Mouse (Mus musculus) testis, adult 2 months (tissue): ENCODE data around the gene Mical3.

Experiments used
- CTCF ChIP-seq: fragments of 200-500 bp; IDR thresholded peaks from 2 replicates; pipeline ENCODE4 v1.5.1; 2012; ENCODE audit warnings: low read depth, mild to moderate bottlenecking, inconsistent platforms, low read length, moderate library complexity; ENCODE audit not compliant: control insufficient read depth, insufficient read depth, insufficient replicate concordance
- POLR2A ChIP-seq: fragments of 200-500 bp; IDR thresholded peaks from 2 replicates; pipeline ENCODE4 v1.6.1; 2012; ENCODE audit warnings: low read depth, mild to moderate bottlenecking, inconsistent platforms, low read length, moderate library complexity; ENCODE audit not compliant: control insufficient read depth

DNA sequence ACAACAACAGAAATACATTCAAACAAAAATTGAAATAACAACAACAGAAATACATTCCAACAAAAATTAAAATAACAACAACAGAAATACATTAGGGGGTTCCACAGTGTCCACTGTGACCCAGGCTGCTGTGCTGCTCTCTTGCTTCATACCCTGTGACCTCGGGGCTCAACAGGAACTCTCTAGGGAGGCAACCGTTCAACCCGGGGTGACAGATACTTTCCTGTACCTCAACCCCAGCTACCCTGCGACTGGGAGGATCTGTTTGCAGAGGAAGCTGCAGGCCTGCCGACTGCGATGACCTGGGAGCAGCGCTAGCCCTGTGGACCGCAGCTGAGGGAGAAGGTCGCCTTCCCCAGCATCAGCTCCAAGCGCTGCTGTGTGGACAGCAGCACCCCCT is 14.4 kb downstream of the Mical3 start:
- TF ChIP-seq CTCF (no peak), POLR2A (no peak)
